Mouse (Mus musculus): Measurements from ENCODE around the gene Gdpgp1. TPM values are rescaled to one million over a fixed set of nuclear protein-coding genes. Genes with fewer than 3 reads are reported as not detected.

The Gdpgp1 gene
- total RNA-seq, 2 experiments from 2014 or later, result 2.2 to 2.4 TPM

DNA sequence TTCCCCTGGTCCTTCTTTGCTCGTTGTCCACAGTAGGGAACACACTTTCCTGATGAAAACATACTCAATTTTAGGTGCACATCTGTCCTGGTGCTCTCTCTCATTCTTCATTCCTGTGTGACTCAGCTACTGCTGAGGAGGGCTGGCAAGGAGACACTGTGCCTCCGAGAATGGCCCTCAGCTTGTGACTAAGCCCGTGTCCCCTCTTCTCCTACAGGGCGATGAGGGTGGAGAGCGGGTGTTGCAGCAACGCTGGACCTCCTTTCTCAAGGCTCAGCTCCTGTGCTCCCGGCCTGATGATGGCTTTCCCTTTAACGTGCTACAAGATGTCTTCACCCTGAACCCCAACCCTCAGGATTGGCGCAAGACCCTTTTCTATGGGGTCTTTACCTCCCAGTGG is 14.0 kb upstream of the Gdpgp1 start:
- intact Hi-C loops (cut with DNase I), result loop anchor here (5.0 to 10.0 kb wide), 2 partner anchors 61 to 204 kb away; no protein-coding TSS in a partner anchor
- no peak for DNase-seq

GRCm38 (mm10) chr7:80220237-80220797 is 12.3 kb upstream of the Gdpgp1 start:
- intact Hi-C loops (cut with DNase I), result no loop called here
- no peak for DNase-seq

- intact Hi-C loops (cut with DNase I), result no loop called here
- DNase-seq, result no peak
Measured at GRCm38 (mm10) chr7:80221179-80221750, 11.4 kb upstream of the Gdpgp1 start.

DNA sequence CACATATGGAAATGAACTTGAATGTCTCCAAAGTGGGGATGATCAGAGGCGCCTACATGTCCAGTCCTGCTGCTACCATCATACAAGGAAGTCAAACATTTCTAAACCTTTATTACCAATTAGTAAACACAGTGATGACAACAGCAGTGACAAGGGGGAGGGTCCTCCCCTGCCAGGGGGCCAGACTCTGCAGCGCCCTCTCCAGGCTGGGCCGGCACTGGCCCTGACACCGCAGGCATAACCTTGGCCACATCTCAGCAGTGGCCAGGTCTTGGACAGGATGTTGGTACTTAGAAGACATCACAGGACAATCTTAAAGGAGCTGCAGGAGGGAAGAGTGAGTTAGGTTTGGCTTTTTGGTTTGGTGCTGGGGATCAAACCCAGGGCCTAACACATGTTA is 5.6 kb upstream of the Gdpgp1 start:
- intact Hi-C loops (cut with DNase I), result no loop called here
- DNase-seq, result no peak

GRCm38 (mm10) chr7:80230196-80230595 is 2.5 kb upstream of the Gdpgp1 start:
- intact Hi-C loops (cut with DNase I), result no loop called here
- DNase-seq, result no peak

DNA sequence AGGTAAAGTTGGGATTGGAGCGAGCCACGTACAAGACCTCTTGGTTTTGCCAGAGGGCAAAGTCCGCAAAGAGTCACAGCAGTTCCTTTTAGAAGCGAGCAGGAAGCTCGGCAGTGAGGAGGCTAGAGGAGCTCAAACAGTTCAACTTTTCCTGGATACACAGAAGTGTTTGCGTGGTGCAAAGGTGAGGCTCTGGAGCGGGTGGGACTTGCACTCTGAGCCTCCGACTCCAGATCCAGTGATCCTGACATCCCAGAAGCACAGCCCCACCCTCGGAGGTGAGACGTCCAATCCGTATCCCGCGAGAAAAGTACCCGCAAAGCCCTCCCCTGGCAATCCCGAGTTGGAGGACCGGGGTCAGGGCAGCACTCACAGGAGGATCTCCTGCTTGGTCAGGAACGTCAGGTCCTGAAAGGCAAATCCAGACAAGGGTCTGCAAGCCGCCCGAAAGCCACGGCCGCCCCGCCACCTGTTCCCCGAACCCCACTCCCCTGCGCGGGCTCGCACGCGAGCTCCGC is 635 bp upstream of the Gdpgp1 start:
- intact Hi-C loops (cut with DNase I), result no loop called here
- DNase-seq, result no peak

GRCm38 (mm10) chr7:80233799-80234198 is 1.1 kb downstream of the Gdpgp1 start:
- no peak for DNase-seq
- intact Hi-C loops (cut with DNase I), result no loop called here

GRCm38 (mm10) chr7:80238542-80238941 is 5.9 kb downstream of the Gdpgp1 start:
- intact Hi-C loops (cut with DNase I), result no loop called here
- no peak for DNase-seq

DNA sequence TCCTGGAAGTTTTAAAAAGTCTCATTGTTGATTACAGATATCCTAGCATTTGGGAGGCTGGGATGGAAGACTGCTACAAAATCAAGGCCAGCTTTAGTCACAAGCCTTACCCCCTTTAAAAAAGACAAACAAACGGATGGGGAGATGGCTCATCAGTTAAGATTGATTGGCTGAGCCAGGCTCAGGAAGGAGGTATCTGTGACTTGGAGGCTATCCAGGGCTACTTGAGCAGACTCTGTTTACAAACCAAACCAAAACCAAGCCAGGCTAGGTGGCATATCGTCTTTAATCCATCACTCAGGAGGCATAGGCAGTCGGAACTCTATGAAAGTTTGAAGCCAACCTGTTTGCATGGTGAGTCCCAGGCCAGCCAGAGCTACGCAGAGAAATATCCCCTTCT is 9.0 kb downstream of the Gdpgp1 start:
- no peak for DNase-seq

DNA sequence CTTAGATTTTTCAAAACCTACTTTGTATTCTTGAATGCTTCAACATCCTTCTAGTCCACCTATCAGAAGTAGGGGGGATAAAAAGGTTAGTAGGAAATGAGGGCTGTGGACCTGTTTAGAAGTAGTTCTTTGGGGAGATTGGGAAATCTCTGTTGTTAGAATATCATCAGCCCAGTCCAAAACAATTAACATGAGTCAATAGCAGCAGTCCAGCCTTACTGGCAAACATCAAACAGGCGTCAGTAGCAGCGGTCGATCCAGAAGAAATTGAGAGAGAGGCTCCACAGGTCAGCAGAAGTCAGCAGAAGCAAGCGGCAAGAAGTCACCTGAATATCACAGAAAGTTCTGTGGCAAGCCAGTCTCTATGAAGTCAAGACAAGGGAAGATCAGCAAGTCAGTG is 12.2 kb downstream of the Gdpgp1 start:
- intact Hi-C loops (cut with DNase I), result no loop called here
- DNase-seq, result no peak

More for the DNA sequence above, 9.0 kb downstream of the Gdpgp1 start:
- intact Hi-C loops (cut with DNase I), result no loop called here

DNA sequence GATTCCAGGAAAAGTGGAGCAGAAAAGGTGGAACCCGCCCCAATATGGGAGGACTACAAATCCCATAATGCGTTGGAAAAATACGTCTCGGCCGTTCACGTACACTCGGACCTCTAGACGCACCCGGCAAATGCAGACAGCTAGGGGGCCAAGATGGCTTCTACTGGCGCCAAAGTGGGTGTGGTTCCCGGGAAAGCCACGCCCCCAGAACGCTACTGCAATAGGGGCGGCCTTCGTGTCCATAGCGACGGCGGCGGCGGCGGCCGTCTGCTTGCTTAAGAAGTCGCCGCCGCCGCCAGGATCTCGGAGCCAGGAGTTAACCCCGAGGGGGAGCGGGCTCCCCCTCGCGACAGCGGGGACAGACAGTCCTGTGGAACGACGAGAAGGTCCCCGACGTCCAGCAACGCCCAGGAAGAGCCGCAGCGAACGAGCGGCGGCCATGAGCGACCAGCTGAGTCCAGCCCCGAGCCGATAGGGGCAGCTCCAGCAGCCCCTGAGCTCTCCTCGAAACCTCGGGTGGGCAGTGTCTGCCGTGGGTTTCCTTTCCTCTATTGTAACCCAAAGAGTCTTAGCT is 13.6 kb downstream of the Gdpgp1 start, which contains the start of gene Ttll13:
Gene Ttll13 (plus strand): TSS at position 229 of the 574 bp plus-strand sequence.
- peak; percentile 98 for DNase-seq
- intact Hi-C loops (cut with DNase I), result no loop called here

- intact Hi-C loops (cut with DNase I), result no loop called here
- DNase-seq, result peak in 1 of 2 experiments; percentile 11
Measured at GRCm38 (mm10) chr7:80246859-80247258, 14.2 kb downstream of the Gdpgp1 start.

GRCm38 (mm10) chr7:80252437-80252836 is 19.8 kb downstream of the Gdpgp1 start:
- intact Hi-C loops (cut with DNase I), result no loop called here
- DNase-seq, result no peak

GRCm38 (mm10) chr7:80252886-80253285 is 20.2 kb downstream of the Gdpgp1 start:
- intact Hi-C loops (cut with DNase I), result no loop called here
- no peak for DNase-seq

GRCm38 (mm10) chr7:80255981-80256380 is 23.3 kb downstream of the Gdpgp1 start:
- intact Hi-C loops (cut with DNase I), result loop anchor here (2.0 kb wide), 1 partner anchor 115 kb away; no protein-coding TSS in a partner anchor
- DNase-seq, result no peak

DNA sequence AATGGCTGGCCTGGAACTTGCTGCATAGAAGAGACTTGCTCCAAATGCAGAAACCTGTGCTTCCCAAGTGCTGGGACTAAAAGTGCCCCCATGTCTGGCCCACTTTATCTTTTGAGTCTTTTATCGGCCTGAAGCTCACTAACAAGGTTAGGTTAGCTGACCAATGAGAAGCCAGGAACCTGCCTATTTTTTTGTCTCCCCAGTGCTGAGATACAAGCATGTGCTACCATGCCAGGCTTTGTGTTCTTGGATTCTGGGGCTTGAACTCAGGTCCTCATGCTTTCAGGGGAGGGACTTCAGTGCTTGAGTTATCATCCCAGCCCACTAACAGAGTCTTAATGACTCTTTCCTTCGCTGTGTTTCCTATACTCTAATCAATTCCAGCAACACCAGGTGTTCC is 25.0 kb downstream of the Gdpgp1 start:
- no peak for DNase-seq
- intact Hi-C loops (cut with DNase I), result loop anchor here (2.0 kb wide), 1 partner anchor 117 kb away; no protein-coding TSS in a partner anchor

- intact Hi-C loops (cut with DNase I), result no loop called here
- DNase-seq, result peak; percentile 89 to 93
Measured at GRCm38 (mm10) chr7:80260625-80261371, 28.1 kb downstream of the Gdpgp1 start, which contains the start of gene Ngrn. TSS of gene Ngrn (plus strand) at chr7:80261215.

DNA sequence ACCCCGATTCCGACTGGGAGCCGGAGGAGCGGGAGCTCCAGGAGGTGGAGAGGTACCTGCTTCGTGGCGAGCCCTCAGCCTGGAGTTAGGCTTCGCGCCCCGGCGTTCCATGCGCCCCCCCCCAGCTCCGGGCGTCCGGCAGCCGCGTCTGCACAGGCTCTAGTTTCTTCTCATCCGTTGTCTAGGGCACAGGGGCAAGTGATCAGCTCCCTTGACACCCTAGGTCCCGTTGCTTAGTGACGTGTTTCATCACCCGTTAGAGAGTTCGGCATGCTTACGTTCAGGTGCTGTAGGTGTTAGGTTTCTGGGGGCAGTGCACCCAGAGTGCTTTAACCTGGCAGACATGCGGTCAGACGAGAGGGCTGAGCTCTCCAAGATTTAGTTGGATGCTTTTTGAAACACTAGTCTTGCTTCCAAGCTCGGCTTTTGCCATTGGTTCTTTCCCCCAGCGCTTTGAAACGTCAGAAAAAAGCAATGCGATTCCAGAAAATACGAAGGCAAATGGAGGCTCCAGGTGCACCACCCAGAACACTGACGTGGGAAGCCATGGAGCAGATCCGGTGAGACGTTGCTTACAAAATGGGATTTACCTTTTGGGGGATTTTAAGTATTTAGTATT is 28.8 kb downstream of the Gdpgp1 start:
- intact Hi-C loops (cut with DNase I), result no loop called here
- DNase-seq, result no peak

- intact Hi-C loops (cut with DNase I), result no loop called here
- no peak for DNase-seq
Measured at GRCm38 (mm10) chr7:80264606-80265005, 31.9 kb downstream of the Gdpgp1 start.

GRCm38 (mm10) chr7:80267764-80268163 is 35.1 kb downstream of the Gdpgp1 start:
- intact Hi-C loops (cut with DNase I), result no loop called here
- DNase-seq, result no peak
